Mouse (Mus musculus) c-Kit-positive CD71-negative TER-119-negative erythroid progenitor cells, embryonic 14.5 days (primary cell): ENCODE data around the gene Cs.
"Not testable (repeated sequence)": the region's sequence is repeated elsewhere in the genome, so short reads cannot be mapped to it uniquely, and the experiment has no call there.

Source experiments
- DNase-seq: peaks from one replicate; pipeline ENCODE4 v3.0.0-alpha.2; 2013; ENCODE audit warnings: low read depth

The Cs gene

DNA sequence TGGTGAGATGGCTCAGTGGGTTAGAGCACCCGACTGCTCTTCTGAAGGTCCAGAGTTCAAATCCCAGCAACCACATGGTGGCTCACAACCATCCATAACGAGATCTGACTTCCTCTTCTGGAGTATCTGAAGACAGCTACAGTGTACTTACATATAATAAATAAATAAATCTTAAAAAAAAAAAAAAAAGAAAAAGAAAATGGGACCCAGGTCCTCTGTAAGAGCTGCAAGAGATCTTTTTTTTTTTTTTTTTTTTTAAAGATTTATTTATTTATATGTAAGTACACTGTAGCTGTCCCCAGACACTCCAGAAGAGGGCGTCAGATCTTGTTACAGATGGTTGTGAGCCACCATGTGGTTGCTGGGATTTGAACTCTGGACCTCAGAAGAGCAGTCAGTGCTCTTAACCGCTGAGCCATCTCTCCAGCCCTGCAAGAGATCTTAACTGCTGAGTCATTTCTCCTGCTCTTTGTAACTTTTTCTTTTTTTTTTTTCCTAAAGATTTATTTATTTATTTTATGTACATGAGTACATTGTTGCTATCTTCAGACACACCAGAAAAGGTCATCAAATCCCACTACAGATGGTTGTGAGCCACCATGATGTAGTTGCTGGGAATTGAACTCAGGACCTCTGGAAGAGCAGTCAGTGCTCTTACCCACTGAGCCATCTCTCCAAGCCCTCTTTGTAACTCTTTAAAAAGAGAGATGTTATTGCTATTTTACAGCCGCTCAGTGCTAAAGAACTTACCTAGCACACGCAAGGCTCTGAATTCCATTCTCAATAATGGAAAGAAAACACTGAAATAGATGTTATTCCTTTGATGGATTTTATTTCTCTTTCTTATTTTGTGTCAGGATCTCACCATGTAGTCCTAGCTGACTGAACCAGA lies 4.9 kb upstream of the Cs start:
- DNase-seq: not testable (repeated sequence)

DNA sequence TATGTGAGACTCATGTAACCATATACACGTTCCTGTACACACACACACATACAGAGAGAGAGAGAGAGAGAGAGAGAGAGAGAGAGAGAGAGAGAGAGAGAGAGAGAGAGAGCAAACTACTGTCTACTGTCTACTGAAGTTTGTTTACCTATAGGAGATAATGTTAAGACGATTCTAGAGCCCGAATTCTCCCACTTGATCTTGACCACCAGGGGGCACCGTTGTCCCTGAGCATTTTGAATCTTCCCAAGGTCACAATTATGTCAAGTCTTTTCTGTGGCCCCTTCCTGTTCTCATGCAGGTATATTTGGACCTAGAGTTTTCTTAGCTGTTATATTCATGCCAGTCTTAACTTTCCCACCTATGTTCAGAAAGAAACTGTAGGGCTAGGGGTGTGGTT lies 2.0 kb upstream of the Cs start:
- peak; percentile 85 for DNase-seq

DNA sequence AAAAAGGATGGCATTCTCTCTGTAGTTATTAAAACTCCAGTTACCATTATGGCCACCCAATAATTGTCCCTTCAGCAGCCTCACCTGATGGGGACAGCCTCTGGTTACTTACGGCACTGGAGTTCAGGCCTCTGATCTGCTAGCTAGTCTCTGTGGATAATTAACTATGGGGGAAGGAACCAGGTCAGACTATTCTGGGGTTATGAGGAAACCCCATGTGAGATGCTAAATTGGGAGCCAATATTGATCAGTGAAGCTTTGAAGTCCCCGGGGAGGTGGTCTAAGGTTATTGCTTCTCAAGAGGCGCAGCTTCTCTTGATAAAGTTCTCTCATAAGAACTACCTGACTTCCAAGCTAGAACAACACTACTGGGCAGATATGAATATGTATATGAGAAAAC lies 1.3 kb upstream of the Cs start:
- no peak for DNase-seq

DNA sequence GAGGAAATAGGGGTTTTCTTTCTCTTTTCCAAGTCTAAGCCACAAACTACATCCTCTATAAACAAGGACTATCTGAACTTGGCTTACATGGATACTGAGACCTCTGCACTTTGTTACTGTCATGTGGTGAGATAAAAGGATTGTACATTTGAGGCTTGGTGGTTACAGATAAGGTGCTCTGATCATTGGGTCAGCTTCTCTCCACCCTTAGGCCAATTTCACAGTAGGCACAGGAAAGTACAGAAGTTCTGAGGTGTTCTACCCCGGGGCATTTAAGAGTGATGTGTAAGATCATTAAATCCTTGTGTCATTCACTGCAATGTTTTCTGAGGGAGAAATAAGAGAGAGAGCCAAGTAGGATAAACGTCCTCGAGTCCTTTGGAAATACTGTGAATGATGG lies 937 bp upstream of the Cs start:
- DNase-seq: no peak

DNA sequence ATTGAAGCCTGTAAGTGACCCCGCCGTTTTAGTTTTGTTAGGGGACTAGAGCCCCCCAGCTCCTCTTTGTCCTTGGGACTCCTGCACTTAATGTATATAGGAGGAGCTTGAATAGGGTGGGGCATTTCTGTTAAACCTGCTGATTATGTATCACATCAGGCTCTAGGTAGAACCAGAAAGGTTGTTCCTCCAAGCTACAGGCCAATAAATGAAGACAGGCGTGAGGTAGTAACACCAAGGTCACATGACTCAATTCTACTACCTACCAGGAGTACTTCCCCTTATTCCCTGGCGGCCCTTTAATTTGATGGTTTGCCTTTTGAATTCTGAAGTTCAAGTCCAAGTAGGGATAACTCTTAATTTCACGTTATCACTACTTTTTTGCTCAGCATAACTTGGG lies 881 bp downstream of the Cs start:
- no peak for DNase-seq

DNA sequence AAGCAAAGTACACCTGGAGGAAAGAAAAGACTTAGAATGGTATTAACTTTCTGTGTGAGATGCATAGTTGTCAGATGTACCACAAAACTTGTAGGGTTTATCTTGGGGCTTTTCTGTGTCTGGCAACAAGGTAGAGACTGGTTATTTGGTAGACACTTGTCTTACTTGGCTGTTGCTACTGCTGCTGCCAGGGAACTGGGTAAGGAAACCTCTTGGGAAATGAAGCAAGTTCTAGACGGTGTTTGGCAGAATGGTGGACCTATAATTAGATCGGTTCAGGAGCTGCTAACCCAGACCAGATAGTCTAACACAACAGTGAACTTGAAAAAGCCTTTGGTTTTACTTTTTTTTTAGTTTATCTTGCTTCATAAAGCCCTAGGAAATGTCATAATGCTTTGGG lies 1.4 kb downstream of the Cs start:
- no peak for DNase-seq

DNA sequence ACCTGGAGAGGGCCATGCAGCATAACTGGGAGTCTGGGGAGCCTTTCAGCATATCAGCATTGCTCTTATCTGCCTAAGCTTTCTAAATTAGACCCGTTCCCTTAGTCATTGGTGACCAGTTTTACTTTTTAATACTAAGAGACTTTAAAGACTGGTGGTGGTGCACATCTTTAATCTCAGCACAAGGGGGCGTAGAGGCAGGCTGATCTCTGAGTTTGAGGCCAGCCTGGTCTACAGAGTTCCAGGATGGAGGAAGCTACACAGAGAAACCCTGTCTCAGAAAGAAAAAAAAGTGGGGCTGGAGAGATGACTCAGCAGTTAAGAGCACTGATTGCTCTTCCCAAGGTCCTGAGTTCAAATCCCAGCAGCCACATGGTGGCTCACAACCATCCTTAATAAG lies 2.7 kb downstream of the Cs start:
- no peak for DNase-seq

DNA sequence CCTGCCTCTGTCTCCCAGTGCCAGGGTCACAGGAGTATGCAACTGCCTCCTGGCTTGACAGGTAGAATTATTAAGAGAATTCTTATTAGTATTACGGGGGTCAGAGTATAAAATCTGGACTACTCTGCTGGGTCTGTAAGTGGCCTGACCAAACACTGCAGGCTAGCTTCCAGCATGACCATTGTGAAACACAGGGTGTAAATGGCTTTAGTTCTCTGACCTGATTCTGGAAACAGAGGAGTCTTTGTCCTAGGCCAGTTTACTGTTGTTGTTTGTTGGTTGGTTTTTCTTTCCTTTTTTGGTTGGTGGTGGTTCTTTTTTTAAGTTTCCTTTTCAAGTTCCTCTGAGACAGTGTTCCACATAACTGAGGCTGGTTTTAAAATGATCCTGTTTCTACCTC lies 5.9 kb downstream of the Cs start:
- no peak for DNase-seq

DNA sequence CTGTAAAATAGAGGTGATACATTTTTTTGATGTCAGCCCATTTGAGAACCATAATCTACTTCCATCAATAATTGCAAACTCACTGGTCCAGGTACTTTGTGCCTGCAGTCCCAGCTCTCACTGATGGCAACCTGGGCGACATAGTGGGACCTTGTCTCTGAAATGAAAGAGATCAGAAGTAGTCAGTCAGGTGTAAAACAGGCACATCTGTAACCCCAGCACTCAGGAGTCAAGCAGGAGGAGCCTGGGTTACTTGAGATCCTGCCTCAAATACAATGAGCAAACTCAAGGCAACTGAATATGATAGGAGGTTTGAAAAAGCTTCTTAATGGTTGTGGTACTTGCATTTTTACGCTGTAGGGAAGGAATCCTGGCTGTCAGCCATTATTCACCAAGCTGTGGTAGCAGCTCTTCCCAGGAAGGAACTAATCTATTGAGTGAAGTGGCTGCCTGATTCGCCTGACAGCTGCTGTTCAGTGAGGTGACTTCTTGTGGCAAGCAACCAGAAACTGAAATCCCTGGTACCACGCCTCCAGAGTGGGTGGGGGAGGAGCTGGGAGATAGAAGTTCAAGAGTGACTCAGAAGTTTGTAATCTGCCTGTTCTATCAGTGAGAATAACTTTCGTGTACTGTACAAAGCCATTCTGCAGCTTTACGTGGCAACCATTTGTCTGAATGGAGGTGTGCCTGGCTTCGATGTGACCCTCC lies 7.2 kb downstream of the Cs start:
- peak; percentile 87 for DNase-seq

DNA sequence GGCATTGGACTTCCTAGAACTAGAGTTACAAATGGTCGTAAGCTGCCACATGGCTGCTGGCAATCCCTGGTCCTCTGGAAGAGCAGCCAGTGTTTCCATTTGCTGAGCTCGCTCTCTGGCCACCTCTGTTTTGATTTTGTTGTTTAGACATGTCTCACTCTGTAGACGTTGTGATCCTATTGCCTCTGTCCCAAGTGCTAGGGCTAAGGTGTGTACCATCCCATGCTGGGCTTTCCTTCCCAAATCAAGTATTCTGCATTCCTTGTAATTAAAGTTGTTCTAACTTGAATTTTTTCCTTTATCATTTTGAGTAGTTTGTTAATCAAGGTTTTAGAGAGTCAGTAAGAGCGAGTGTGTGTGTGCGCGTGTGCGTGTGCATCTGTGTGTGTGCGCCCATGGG lies 10.0 kb downstream of the Cs start:
- no peak for DNase-seq

DNA sequence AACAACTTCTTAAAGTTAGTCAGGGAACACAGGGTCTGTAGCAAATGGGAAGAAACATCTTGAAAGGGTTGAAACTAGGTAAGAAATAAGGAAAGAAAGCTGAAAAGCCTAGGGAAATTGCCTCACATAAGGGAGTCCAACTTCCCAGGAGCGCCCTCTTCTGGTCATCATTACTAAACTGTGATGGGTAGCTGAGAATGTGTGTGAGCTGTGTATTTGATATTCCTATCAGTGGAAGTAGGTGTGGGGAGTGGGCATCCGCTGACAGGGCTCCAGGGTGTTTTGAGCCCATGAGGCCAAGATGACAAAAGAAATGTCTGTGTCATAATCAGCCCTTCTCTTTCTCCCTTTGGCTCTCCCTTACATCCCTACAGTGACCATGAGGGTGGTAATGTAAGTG lies 21.3 kb downstream of the Cs start:
- no peak for DNase-seq

DNA sequence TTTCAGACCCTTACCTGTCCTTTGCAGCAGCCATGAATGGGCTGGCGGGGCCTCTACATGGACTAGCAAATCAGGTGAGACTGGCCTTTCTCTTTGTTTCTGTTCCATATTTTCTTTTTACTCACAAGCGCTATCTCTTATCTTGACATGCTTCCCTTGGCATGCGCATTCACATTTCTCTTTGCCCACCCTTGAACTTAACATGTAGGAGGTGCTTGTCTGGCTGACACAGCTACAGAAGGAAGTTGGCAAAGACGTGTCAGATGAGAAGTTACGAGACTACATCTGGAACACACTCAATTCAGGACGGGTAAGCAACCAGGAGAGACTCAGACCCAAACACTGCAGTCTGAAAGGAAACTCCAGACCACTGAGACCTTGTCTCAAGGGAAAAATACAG lies 21.7 kb downstream of the Cs start:
- DNase-seq: no peak

DNA sequence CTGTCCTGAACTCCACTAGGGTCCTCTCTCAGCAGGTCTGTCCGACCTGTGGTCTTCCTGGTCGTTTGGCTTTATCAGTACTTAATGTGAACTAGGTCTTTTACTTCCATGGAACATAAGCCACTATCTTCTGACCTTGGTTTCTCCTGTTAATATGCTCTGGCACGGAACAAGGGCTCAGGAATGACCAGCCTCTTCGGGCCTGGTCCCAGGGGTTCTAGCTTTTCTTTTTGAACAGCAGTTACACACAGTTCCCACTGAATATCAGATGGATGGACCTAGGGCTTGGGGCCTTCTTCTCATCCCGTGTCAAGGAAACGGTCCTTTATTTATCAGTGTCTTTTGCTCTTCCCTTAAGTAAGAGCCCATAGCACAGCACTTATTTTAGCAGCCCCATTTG lies 24.3 kb downstream of the Cs start:
- DNase-seq: no peak

DNA sequence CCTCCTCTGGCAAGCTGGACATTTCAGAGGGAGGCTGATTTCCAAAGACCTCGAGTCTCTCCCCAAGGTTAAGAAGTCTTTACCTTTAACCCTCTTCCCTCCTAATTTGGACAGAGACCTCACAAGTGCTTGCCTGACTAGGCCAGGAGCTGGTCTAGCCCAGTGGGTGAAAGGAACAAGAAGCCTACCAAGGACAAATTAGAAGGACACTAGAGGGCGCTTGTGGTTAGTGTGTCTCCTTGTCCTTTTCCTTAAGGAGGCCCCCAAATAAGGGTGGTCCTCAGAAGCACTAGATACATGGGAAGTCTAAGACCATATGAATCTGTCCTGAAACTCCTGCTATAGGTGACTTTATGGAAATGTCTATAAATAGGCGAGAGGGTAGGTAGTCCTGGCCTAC lies 25.0 kb downstream of the Cs start:
- DNase-seq: no peak

DNA sequence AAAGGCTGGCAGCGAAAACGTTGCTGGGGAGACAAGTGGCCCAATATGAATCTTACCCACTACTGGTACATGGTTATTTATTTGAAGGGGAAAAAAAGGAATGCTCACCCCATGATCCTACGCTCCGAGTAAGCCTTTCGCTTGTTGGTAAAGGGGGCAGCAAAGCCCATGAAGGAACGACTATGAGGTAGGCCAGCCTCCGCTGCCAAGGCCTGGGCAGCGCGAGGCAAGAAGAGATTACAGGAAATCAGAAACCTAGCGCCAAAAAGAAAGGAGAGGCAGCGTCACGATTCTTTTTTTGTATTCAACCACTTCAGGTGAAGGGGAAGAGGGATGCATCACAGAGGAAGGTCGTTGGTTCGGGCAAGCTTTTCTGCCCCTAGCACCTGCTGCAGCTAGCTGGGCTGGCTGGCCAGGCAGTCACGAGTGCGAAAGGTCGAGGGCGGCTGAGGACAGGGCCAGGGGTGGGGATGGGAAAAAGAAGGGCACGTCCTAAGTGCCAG lies 30.4 kb downstream of the Cs start:
- no peak for DNase-seq

DNA sequence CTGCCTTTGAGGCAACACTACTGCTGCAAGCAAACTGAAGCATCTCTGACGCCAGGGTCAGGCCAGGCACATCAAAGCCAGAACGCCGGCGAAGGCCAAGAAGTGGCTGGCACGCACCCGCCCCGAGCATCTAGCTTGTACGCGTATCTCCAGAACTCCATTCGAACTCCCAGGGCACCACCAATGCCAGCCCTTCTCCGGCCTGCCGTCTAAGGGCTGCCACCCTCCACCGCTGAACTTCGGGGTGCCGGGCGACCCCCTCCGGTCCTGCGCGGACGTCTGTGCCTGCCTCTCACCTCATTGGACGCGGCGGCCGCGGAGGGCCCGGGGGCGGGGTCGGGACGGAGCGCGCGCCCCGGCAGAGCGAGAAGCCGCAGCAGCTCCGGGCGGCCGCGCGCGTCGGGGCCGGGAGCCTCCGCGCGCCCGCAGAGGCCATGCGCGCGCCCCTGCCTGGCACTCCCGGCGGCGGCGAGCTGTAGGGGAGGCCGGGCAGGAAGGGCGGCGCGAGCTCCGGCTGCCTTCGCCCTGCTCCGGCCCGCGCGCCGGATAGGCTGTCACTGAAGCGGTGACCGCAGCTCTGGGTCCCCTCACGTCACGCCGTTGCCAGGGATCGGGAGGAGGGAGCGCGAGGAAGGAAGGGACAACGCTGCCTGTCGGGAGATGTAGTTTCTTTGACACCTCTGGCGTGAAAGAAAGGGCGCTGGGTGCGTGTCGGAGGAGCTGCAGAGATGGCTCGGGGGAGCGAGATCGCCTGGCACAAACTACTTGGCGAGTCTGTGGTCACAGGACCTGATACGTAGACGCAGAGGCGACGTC lies 31.1 kb downstream of the Cs start, which contains the start of gene Coq10a:
Gene Coq10a (minus strand): TSS at position 596 of the 816 bp plus-strand sequence.
- peak; percentile 81 for DNase-seq

DNA sequence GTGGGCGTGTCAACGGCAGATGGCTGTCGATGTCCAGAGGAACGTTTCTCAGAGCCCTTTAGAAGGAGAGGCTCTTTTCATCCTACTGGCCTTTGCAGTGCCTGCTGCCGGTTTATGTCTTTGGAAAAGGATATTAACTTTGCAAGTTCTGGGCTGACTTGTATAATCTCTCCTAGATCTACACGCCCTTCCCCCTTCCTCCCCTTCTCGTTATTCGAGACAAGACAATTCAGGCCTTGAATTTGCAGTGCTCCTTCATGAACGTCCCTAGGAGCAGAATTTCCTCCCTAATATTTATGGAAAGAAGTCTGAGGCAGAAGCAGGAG lies 31.6 kb downstream of the Cs start:
- DNase-seq: no peak

DNA sequence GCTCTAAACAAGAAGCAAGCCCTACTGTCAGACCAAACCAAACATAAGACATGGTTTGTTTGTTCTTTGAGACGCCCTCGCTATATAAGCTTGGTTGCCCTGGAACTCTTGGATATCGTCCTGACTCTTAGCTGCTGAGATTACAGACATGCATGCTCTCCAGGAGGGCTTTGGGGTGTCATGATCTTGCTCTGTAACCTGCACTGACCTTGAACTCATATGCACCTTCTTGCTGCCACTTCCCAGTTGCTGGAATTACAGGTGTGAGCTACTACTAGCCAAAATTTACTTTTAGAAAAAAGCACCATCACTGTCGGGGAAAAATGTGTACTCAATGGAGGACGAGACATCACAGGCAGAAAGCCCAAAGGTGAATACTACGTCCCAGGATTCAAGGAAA lies 32.1 kb downstream of the Cs start:
- no peak for DNase-seq

DNA sequence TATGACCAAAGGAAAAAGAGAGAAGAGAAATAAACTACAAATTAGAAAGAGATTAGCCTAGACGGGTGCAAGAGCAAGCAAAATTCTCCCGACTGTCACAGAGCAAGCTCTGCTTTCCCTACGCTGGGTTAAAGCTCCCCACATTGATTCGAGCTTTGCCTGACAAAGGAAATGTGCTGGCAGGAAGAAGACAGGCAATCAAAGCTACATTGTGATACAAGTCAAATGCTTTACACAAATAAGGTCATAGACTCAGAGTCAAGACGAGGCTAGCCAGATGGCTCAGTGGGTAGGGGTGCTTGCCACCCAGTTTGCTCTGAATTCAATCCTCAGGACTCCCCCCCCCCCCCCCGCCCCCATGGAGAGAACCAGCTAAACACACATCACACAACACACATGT lies 32.5 kb downstream of the Cs start:
- no peak for DNase-seq

DNA sequence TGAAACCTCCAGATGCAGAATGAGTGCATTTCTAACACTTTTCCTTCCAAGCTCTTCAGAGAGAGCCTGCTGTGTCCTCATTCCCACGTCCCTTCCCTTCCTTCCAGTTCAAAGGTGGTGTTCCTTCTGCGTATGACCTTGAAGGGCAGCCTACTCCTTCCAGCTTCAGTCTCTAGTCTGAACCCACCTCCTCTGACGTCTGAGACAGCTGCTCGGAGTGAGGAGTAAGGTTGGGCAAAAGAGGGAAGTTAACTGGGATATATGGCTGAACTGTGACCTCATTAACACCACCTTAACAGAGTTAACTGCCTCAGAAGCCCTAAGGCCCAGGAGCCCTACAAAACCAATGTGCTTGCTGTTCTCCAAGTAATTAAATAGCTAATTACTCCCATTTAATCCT lies 33.1 kb downstream of the Cs start:
- DNase-seq: no peak

DNA sequence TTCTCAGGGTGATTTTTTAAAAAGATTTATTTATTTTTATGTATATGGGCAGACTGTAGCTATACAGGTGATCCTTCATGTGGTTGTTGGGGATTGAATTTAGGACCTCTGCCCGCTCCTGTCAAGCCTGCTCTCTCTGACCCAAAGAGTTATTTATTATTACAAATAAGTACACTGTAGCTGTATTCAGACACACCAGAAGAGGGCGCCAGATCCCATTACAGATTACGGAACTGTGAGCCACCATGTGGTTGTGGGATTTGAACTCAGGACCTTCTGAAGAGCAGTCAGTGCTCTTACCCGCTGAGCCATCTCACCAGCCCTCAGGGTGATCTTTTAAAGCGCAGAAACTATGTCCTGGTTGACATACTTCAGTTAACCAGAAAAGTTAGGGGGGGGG lies 34.6 kb downstream of the Cs start:
- no peak for DNase-seq

DNA sequence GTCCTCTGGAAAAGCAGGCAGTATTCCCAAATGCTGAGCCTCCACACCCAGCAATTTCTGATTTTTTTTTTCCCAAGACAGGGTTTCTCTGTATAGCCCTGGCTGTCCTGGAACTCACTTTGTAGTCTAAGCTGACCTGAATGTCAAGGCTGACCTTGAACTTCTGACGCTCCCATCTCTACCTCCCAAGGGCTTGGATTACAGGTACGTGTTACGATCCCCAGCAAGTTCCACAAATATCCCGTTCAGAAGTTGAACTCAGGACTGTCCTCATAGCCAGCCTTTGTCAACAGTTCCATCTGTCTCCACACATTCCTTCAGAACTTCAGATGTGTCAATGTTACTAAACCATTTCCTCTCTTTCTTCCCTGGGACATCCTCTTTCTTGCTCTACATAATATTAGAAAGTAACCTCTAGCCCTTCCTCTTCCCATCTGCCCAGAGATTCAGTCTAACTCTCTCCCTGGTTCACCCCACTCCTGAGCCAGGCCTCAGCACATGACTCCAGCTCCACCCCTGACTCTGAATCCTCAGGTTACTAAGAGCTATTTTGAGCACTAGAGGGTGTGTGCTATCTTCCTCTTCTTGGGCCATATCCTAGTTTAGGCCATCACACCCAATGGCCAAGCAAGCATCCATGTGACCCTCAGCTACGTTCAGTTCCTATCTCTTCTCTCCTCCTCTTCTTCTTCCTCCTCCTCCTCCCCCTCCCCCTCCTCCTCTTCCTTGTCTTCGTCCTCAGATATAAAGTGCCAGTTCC lies 35.6 kb downstream of the Cs start:
- DNase-seq: no peak
